Mouse (Mus musculus) left cerebral cortex, adult 2 months (tissue): ENCODE data around the gene Ski. TPM values are rescaled to one million over a fixed set of nuclear protein-coding genes. Genes with fewer than 3 reads are reported as not detected.

ENCODE experiments used
- DNase-seq, 2 experiments: peaks; one replicate each; pipeline ENCODE4 v3.0.0; 2021 to 2022; ENCODE audit warnings: low spot score in 2 of 2, mixed read lengths in 1 of 2; ENCODE audit errors: extremely low spot score in 1 of 2
- H3K27ac ChIP-seq: fragments of 200-600 bp; 2 replicates; pipeline ENCODE4 v1.8.1; 2022
- H3K4me3 ChIP-seq: fragments of 200-600 bp; 2 replicates; pipeline ENCODE4 v1.8.1; 2022
- CTCF ChIP-seq: fragments of 200-600 bp; IDR thresholded peaks from 2 replicates; pipeline ENCODE4 v1.8.1; 2022; ENCODE audit warnings: antibody characterized with exemption, mild to moderate bottlenecking, moderate library complexity
- intact Hi-C: fragments of 180-260 bp; cut with DNase I; formaldehyde crosslinking; loops from one replicate; pipeline ENCODE4 v1.15.1; 2025
- total RNA-seq, 2 experiments: library from RNA; stranded (reverse); gene quantifications; 2 replicates each; pipeline ENCODE4 v1.2.3; 2021

Ski gene
- total RNA-seq, 2 experiments from 2014 or later: 113 to 119 TPM

GRCm38 (mm10) chr4:155184248-155185070, 37.9 kb downstream of the Ski start:
- TF ChIP-seq CTCF: no peak
- no peak for DNase-seq
- intact Hi-C loops: no loop called here
- no peak overlapping the region for H3K4me3 ChIP-seq
- H3K27ac ChIP-seq: no peak overlapping the region

DNA sequence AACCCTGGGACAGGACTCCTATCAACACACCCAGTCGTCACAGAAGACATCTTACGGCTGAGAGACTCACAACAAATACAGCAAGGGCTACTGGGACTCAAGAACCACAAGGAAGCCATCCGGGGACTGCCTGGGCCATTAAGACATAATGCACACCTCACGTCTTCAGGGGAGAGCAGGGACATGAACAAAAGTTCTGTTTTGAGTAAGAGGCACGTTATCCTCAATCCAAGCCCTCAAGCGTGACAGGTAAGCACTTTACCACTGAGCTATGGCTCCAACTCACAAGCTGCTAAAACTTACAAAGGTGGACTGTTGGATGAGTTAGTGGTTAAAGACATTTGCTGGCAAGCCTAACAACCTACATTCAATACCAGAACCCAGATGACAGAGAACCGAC, 39.2 kb downstream of the Ski start:
- no peak for DNase-seq

GRCm38 (mm10) chr4:155178981-155179512, 43.3 kb downstream of the Ski start:
- no peak for TF ChIP-seq CTCF
- intact Hi-C loops: loop anchor here (2.0 kb wide), 1 partner anchor 42 kb away; no protein-coding TSS in a partner anchor
- DNase-seq: no peak
- Histone ChIP-seq H3K4me3 (no peak overlapping the region), H3K27ac (peak overlapping the region; percentile 62)

More for the DNA sequence above, 39.2 kb downstream of the Ski start:
- no peak for TF ChIP-seq CTCF
- Histone ChIP-seq H3K27ac (no peak overlapping the region), H3K4me3 (no peak overlapping the region)
- intact Hi-C loops: no loop called here

DNA sequence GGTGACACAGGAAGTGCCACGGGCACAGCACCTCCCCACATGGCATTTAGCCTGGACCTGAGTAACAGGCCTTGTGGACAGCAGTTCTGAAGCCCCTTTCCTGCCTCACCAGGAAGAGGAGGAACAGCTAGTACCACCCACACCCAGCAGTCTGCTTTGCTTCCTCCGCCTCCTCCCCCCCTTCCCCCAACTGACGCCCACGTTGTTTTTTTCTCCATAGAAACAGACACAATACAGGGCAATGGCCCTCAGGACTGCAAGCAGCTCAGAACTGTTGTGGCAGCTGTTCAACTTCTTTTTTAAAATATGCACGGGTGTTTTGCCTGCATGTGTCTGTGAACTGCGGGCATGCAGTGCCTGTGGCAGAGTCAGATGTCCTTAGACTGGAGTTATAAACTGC, 44.1 kb downstream of the Ski start:
- intact Hi-C loops: loop anchor here (2.0 kb wide), 1 partner anchor 43 kb away; no protein-coding TSS in a partner anchor
- no peak overlapping the region for H3K4me3 ChIP-seq
- H3K27ac ChIP-seq: peak overlapping the region; percentile 62
- no peak for TF ChIP-seq CTCF
- DNase-seq: no peak

DNA sequence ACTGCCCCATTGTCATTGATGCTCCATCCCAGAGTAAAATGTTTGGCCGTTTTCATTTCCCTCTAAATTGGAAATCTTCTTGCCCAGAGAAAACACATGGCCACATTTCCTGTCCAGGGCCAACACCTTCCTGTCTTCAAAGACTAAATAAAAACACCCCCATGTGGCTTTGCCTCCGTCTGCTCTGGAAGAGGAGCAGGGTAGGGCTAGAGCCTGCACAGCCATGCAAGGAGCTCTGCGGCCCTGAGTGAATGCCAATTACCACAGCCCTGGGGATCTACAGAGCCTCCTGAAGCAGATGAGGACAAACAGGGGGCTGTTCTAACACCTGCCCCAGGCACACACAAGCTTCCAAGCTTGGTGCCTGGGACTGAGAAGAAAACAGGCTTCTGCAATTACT, 46.2 kb downstream of the Ski start:
- no peak overlapping the region for H3K4me3 ChIP-seq
- no peak for TF ChIP-seq CTCF
- peak overlapping the region; percentile 53; the same call in 1 of the 2 replicates for H3K27ac ChIP-seq
- no peak for DNase-seq
- intact Hi-C loops: no loop called here

DNA sequence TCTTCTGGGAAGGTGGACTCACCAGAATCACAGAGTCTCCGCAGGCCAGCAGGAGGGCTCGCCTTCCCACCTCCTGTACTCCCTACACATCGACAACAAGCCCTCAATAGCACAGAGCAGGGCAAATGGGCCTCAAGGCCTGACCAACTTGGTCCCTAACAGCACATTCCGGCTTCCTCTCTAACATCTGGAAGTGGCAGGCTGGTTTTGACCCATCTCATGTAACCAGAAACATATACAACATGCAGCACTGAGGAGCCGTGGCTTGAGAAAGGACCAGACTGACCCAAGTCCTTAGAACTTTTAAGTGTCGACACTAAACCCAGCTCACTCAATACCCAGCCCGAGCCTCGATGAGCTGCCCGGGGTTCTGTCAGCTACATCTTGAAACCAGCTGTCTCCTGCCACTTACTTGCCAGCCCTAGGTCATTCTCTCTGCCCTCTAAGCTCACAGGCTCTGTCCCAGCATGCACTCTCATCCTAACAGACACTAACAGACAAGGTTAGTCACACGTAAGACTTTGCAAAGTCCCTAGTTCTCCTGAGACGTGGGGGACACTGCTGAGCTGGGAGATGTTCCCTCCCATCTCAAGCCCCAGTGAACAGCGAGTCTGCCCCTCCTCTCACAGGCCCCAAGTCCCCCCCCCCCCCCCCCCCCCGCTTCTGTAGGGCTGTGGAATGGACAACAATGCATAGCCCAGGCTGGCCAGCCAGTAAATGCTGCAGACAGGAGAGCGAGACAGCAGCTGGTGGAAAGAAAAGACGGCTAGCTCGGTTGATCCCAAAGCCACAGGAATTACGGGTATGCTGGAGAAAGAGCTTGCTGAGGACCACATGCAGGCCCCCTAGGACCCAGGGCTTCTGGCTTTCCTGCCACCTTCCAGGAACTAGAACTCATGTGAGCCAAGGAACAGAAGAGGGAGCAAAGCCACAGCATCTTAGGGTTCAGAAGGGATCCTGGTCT, 48.3 kb downstream of the Ski start:
- no peak for TF ChIP-seq CTCF
- intact Hi-C loops: no loop called here
- no peak for DNase-seq

DNA sequence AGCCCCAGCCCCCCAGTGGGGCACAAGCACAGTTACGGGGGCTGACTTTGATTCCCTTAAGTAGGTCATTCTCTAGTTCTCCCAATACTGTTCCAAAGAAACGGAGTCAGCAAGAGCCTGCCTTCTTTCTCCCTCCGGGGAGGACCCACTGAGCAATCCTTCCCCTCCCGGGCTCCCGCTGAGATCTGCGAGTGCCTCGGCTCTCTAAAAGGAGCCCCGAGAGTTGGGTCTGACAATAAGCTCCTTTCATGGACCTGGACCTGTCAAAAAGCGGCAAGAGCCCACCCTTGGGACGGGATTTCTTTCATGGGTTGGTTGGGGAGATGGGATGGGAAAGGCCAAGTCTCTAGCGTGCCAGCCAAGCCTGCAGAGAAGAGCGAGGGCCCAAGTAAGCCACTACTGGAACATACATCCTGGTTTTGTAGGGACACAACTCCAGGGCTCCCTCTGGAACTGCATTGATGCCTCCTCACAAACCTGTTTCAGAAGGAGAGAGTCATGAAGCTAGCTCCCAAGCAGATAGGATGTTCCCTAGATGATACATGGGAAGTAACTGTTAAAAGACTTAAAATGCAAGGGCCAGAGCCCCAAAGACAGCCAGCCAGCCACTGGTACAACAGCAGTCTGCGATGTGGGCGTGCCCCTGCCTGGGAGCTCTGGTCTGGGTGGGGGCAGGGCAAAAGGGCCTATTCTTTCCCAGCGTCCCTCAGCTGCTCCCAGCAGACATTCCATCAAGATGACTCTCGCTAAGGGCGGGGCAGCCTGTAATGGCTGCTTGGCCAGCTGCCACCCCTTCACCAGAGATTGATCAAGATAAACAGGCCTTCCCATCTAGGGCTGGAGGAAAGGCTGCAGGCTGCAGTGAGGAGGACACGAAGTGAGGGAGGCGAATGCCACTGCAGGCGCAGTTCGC, 49.2 kb downstream of the Ski start:
- H3K4me3 ChIP-seq: 0 out of 2 replicates have a peak overlapping the region, but pooled peaks have one; percentile 7
- DNase-seq: peak; percentile 48 to 73
- no peak for TF ChIP-seq CTCF
- intact Hi-C loops: no loop called here
- peak overlapping the region; percentile 73 for H3K27ac ChIP-seq

More for the DNA sequence above, 48.3 kb downstream of the Ski start:
- Histone ChIP-seq H3K4me3 (no peak overlapping the region), H3K27ac (peak overlapping the region; percentile 73)

GRCm38 (mm10) chr4:155171961-155172533, 50.3 kb downstream of the Ski start:
- intact Hi-C loops: no loop called here
- peak overlapping the region; percentile 70; the same call in 1 of the 2 replicates for H3K27ac ChIP-seq
- peak in 1 of 2 experiments; percentile 65 for DNase-seq
- no peak overlapping the region for H3K4me3 ChIP-seq
- TF ChIP-seq CTCF: no peak; the same call in 1 of the 2 replicates

- intact Hi-C loops: no loop called here
- Histone ChIP-seq H3K4me3 (no peak overlapping the region), H3K27ac (no peak overlapping the region)
- no peak for DNase-seq
- no peak for TF ChIP-seq CTCF
These were observed 51.7 kb downstream of the Ski start for GRCm38 (mm10) chr4:155170614-155171212.

DNA sequence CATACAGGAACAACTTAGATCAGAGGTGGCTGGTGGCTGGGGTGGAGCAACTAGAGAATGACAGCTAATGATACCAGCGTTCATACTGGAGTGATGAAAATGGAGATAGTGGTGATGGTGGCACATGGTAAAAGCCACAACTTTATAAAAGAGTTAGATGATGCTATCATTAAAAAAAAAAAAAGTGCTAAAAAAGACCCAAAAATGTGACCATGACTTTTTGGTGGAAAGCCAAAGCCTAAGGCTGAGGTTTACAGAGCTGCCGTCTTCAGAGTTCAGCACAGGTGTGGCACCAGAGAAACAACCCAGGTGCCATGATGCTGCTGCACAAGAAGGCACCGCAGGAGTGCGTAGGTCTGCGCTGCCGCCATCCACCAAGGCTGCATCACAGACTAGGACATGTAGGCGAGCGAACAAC, 53.5 kb downstream of the Ski start:
- DNase-seq: no peak
- H3K4me3 ChIP-seq: no peak overlapping the region
- no peak for TF ChIP-seq CTCF
- H3K27ac ChIP-seq: no peak overlapping the region
- intact Hi-C loops: no loop called here
